Mouse (Mus musculus): Measurements from ENCODE around the gene Gnptg.

Gene Gnptg

DNA sequence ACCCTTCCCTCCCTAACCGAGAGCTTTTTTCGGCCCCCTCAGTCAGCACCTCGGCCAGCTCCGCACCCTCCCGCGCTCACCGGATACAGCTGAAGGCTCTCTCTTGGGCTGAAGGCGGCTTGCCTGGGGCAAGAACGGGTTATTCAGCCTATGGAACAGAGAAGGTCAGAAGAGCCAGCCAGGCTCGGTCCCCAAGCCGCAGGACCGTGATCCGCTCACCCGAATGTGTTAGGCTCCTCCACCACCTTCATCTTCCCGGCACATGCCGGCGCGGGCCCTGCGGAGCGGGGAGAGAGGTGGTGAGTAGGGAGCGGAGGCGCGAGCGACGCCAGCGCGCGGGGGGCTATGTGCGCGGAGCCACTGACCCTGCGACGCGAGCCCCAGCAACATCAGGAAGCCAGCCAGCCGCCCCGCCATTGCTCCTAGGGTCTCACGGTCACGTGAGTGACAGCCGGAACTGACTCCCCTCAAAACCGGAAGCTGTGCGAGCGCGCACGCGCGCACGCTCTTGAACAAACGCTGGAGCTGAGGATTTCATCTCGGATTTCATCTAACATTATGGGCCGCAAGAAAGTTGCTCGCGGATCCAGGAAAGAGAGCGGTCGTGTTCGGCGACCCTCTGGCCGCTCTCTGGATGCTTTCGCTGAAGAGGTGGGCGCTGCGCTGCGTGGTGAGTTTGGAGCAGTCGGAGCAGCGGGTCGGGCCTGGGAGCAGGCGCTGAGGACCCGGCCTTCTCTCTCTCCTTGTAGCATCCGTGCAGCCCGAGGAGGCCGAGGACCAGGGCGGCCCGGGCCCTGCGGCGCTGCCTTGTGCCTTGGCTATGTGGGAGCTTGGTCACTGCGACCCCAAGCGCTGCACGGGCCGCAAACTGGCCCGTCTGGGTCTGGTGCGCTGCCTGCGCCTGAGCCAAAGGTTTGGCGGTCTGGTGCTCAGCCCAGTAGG is at the start of gene Gnptg, which contains the start of gene Tsr3:
Gnptg (minus strand) TSS at position 430 of the 942 bp plus-strand sequence.
Tsr3 (plus strand) TSS at position 476 of the 942 bp plus-strand sequence.
- peak; percentile 84 for DNase-seq (ENCODE audit: low spot score)

DNA sequence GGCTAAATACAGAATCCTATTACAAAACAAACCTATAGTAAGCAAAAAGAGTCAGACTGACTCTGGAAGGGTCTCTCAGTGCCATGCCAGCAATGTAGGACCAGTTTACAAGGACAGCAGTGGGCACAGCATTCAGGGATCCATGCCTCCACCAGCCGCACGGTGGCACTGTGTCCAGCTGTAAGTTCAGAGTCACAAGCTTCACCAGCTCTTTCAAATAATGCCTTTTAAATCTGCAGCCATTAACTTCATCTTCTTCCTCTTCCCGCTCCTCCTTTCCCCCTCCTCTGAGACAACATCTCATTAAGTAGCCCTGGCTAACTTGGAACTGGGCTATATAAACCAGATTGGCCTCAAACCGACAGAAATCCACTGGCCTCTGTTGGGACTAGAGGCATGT is 48.9 kb upstream of the Gnptg start:
- peak; percentile 56 for DNase-seq (ENCODE audit: low spot score)

DNA sequence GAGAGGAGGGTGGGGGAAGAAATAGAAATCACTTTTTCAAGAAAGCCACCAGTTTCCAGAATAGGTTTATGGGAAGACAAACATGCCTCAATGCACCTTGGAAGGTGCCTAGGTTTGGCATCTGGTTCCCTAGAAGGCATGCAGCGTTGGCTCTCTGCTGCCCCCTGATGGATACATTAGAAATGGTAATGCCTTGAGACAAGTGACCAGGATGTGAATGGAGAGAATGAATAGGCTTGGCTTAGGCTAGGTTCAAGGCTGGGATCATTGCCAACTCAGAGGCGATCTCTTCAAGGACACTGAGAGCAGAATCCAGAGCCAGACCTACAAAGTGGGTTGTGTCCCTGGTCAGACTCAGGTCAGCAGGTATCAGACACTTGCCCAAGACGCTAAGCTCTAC is 45.1 kb upstream of the Gnptg start:
- peak; percentile 46 for DNase-seq (ENCODE audit: low spot score)

DNA sequence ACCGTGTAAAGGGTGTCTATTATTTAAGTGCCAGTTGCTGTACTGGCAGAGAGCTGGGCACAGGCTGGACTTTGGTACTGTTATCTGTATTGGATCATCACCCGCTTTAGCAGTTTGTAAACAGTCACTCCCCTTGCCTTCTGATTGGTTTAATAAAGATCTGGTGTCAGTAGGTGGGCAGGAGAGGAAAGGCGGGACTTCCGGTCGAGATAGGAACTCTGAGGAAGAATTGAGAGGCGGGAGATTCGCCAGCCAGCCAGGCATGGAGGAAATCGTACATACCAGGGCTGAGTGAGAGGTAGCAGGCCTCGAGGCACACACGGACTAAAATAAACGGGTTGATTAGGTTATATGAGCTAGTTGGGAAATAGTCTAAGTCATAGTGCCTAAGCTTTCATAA is 42.2 kb upstream of the Gnptg start:
- peak; percentile 35 for DNase-seq (ENCODE audit: low spot score)

DNA sequence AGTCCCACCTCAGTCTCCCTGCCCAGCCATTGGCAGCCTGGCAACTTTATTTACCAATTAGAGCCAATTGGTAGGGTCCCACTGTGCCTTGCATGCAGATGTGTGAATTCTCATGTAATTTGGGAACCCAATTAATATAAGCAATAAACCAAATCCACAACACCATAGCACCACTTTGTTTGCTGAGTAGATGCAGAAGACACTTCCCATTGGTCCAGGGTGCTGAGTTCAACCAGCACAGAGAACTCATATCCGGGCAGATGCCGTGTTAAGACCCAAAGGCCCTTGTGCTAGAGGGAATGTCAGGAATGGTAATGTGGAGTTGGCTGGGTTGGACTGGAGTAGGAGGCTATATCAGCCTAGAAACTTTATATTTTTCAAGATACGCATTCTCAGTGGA is 35.9 kb upstream of the Gnptg start:
- DNase-seq (ENCODE audit: low spot score), result no peak

DNA sequence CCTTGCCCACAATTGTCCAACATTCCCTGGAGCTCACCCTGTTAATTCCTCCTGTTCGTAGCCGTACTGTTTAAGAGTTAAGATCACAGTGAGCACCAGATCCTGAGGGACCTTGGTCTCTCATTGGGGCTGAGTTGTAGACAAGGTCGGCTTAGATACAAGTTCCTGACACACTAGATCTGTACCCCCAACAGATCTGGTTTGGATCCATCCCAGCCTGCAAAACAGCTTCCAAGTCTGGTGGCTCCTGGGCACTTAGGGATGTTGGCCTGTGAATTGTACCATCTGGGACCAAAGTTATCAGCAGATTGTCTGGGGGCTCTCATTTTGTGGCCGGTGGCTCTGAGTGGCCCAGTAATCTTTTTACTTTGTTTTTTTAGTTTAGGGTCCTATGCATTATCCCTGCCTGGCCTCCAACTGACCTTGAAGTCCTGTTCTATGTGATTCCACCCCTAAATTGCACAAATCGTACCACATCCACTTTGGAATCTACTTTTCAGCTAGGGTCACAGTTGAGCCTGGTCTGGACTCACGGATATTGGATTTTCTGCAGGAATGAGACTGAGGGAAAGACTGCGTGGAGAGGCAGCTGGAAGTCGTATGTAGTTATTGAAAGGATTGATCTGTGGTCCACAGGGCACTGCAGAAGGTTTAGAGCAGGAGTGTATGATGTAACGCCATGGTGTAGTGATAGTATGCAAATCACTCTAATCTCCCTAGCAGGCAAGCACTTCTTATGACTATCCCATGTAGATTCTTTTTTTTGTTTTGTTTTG is 34.8 kb upstream of the Gnptg start, which contains the start of gene Ube2i:
Ube2i (minus strand) TSS at position 52 of the 776 bp plus-strand sequence.
- DNase-seq (ENCODE audit: low spot score), result no peak

GRCm38 (mm10) chr17:25273706-25274501 is 34.0 kb upstream of the Gnptg start:
- peak; percentile 92 for DNase-seq (ENCODE audit: low spot score)

GRCm38 (mm10) chr17:25272951-25273705 is 33.2 kb upstream of the Gnptg start:
- peak; percentile 87 for DNase-seq (ENCODE audit: low spot score)

DNA sequence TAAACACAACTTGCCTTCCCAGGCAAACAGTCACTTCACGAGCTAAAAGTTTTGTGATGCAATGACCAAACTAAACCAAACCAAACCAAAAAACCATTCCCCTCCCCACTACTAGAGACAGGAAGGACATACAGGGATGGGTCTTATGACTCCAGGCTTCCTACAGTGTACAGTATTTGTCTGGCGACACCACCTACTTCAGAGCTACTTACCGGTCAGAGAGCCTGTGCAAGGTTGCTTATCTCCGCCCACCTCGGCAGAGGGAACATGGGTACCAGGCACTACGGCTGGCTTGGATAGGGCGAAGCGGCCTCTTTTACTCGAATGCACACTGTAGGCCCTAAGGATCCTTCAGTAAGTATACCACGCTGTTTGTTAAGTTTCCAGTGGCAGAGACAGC is 32.4 kb upstream of the Gnptg start:
- DNase-seq (ENCODE audit: low spot score), result no peak

GRCm38 (mm10) chr17:25270795-25271335 is 30.9 kb upstream of the Gnptg start:
- DNase-seq (ENCODE audit: low spot score), result no peak

GRCm38 (mm10) chr17:25264453-25264852 is 24.5 kb upstream of the Gnptg start:
- DNase-seq (ENCODE audit: low spot score), result peak; percentile 56

DNA sequence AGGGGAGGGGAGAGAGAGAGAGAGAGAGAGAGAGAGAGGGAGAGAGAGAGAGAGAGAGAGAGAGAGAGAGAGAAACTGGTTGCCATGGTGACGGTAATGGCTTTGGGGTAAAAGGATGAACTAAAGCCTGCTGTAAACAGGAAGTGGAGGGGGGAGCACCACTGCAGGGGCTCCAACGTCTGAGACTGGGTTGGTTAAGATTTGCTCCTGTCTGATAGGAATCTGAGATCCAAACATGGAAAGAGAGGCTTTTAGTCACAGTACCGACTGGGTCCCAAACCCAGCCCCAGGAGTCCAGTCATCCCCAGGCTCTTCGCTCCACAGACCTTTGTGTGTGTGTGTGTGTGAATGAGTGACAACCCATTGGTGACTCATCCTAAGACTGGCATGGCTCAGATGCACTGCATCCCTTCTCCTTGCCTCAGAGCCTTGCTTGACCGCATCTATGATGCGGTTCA is 17.9 kb upstream of the Gnptg start:
- no peak for DNase-seq (ENCODE audit: low spot score)

GRCm38 (mm10) chr17:25256140-25256754 is 16.3 kb upstream of the Gnptg start, which contains the start of gene Baiap3:
TSS of gene Baiap3 (minus strand) at chr17:25256364.
- DNase-seq (ENCODE audit: low spot score), result no peak

GRCm38 (mm10) chr17:25255110-25255509 is 15.2 kb upstream of the Gnptg start:
- DNase-seq (ENCODE audit: low spot score), result no peak

DNA sequence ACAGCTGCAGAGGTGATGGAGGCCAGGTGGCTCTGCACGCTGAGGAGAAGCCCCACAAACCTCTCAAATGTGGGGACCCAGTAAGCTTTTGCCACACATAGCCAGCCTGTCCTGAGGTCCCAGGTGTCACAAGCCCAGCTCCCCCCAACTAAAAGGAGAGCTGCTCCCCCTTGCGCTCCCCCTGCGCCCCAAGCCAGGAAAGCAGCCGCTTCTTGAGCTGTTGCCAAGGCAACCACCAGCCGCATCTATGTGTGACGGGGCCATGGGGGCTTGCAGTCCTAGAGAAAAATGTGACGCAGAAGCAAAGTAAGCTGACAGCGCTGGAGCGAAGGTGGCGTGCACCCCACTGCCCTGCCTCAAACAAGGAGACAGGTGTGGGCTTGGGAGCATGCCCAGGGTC is 13.8 kb upstream of the Gnptg start:
- no peak for DNase-seq (ENCODE audit: low spot score)

GRCm38 (mm10) chr17:25252643-25253042 is 12.7 kb upstream of the Gnptg start:
- DNase-seq (ENCODE audit: low spot score), result no peak

- no peak for DNase-seq (ENCODE audit: low spot score)
Measured at GRCm38 (mm10) chr17:25250181-25250835, 10.4 kb upstream of the Gnptg start.

DNA sequence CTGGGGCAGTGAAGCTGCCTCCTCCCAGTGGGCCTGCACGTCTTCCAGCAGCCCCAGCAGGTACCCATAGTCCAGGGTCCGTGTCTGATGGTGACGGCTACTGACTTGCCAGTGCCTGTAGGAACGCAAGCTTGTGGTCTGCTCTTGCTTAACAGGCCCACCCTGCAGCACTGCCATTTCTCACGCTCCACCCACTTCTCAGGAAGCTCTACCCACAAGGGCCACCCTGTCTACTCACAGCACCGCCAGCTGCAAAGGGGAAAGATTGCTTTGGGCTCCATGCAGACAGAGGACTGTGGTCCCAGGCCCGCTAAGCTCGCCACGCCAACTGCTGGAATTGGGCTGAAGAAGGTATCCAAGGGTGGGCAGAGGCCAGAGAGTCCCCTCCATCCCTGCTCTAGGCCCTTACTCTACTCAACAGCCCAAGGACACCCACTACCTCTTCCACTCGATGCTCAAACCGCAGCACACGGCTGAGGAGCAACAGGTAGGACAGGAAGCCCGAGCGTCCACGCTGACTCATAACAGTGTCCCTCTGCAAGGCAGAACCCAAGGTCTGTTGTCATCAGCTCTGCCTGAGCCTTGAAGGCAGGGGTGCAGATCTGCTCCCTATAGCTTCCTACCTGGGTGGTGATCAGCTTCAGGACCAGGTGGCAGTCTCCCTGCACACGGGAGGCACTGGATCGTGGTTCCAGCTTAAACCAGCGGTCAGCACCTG is 8.3 kb upstream of the Gnptg start:
- DNase-seq (ENCODE audit: low spot score), result no peak

- no peak for DNase-seq (ENCODE audit: low spot score)
Measured at GRCm38 (mm10) chr17:25244239-25244638, 4.3 kb upstream of the Gnptg start.

Measured in ovary, postnatal 36 days (tissue).